Mouse (Mus musculus): Measurements from ENCODE around the gene Mest.

GRCm38 (mm10) chr6:30695124-30695523 is 28.2 kb upstream of the Mest start:
- no peak for TF ChIP-seq GATA1 (IDR thresholded peaks at IDR 0.05; ENCODE audit: low read length)
- no peak for TF ChIP-seq TAL1 (IDR thresholded peaks at IDR 0.05; ENCODE audit: low read length)
